Mouse (Mus musculus) hindbrain, embryonic 13.5 days (tissue): Measurements from ENCODE around the gene Scd4. TPM values are rescaled to one million over a fixed set of nuclear protein-coding genes. Genes with fewer than 3 reads are reported as not detected.
"Not testable (repeated sequence)": the region's sequence is repeated elsewhere in the genome, so short reads cannot be mapped to it uniquely, and the experiment has no call there.

Source experiments
- ATAC-seq: fragments of 200-750 bp; cut with Nextera tagmentation; 2 replicates; pipeline ENCODE4 v1.8.0; 2017; ENCODE audit warnings: moderate TSS enrichment; ENCODE audit not compliant: low FRiP score
- H3K27ac ChIP-seq: fragments of 300-500 bp; sonication (generic); 2 replicates; pipeline ENCODE4 v1.5.1; 2015; ENCODE audit warnings: inconsistent platforms, mild to moderate bottlenecking, moderate library complexity
- H3K27me3 ChIP-seq: fragments of 300-500 bp; sonication (generic); 2 replicates; pipeline ENCODE4 v1.6.1; 2015; ENCODE audit warnings: mild to moderate bottlenecking, inconsistent platforms
- H3K36me3 ChIP-seq: fragments of 300-500 bp; sonication (generic); 2 replicates; pipeline ENCODE4 v1.6.1; 2015; ENCODE audit warnings: mild to moderate bottlenecking, inconsistent platforms
- H3K4me1 ChIP-seq: fragments of 300-500 bp; sonication (generic); replicated peaks from 2 replicates; pipeline ENCODE4 v1.6.1; 2015; ENCODE audit warnings: inconsistent platforms
- H3K4me2 ChIP-seq: fragments of 300-500 bp; sonication (generic); 2 replicates; pipeline ENCODE4 v1.6.1; 2015; ENCODE audit warnings: inconsistent platforms, mild to moderate bottlenecking, moderate library complexity
- H3K4me3 ChIP-seq: fragments of 300-500 bp; sonication (generic); 2 replicates; pipeline ENCODE4 v1.5.1; 2015; ENCODE audit warnings: mild to moderate bottlenecking, inconsistent platforms
- H3K9ac ChIP-seq: fragments of 300-500 bp; sonication (generic); 2 replicates; pipeline ENCODE4 v1.6.1; 2015; ENCODE audit warnings: mild to moderate bottlenecking, inconsistent platforms
- H3K9me3 ChIP-seq: fragments of 300-500 bp; sonication (generic); 2 replicates; pipeline ENCODE4 v1.6.1; 2016; ENCODE audit warnings: inconsistent platforms
- WGBS: fragments of 180-500 bp; shearing (Covaris S2); methylation state at CpG from one replicate; pipeline ENCODE4 v1.1.7; 2015; 5-methylcytosine and 5-hydroxymethylcytosine counted together
- polyA plus RNA-seq: library from polyadenylated mRNA; unstranded; fragments of >200 nt; fragmentation: Nextera tagmentation; extraction: Ambion mirVana; gene quantifications from 2 replicates; pipeline ENCODE4 v1.2.1, GENCODE M21; 2015

The Scd4 gene
- polyA plus RNA-seq, 1 experiment from 2014 or later = 0.19 TPM

DNA sequence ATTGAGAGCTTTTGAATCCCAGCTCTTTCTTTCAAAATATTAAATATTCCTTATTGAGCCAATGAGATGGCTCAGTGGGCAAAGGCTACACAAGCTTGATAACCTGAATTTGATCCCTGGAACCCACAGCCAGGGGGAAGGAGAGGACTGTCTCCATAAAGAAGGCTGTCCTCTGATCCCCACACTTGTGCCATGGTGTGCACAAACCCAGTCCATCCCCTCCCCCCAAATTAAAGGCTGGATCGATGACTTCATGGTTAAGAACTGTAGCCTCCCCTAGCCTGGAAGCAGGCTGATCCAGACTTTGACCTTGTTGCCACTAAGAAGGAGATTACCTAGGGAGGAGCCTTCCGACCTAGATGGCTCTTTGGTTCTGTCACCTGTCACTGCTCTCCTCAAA, 11.3 kb upstream of the Scd4 start:
- no peak for ATAC-seq
- 85% methylated on average over 2 of the region's 2 CpGs for WGBS
- no peaks in the 10 kb centered on the region for H3K4me1 ChIP-seq
- H3K27me3 ChIP-seq = no peaks in the 10 kb centered on the region
- no peak overlapping the region for H3K27ac ChIP-seq
- no peak overlapping the region for H3K4me2 ChIP-seq
- H3K36me3 ChIP-seq = no peaks in the 10 kb centered on the region
- no peak overlapping the region for H3K9ac ChIP-seq
- H3K4me3 ChIP-seq = no peak overlapping the region
- H3K9me3 ChIP-seq = no peaks in the 10 kb centered on the region; the same call in 1 of the 2 replicates

DNA sequence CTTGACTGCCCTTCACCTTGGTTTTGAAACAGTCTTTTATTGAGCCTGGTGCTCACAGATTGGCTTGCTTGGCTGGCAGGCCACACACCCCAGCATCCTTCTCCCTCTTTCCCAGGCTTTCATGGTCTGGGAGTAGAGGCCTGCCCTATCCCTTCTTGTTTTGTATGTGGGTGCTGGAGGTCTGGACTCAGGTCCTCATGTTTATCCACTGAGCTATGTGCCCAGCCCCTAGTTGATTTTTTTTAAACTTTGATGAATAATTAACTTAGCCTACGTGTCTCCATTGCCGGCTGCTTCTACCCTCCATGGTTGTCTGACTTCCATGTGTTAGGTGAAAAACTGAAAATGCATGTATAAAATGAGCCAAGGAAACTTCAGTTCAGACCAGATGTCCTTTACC, 3.3 kb upstream of the Scd4 start:
- no peaks in the 10 kb centered on the region for H3K36me3 ChIP-seq
- ATAC-seq = no peak
- WGBS = 91% methylated on average over 2 of the region's 2 CpGs
- no peaks in the 10 kb centered on the region for H3K27me3 ChIP-seq
- no peak overlapping the region for H3K27ac ChIP-seq
- H3K4me1 ChIP-seq = peaks cover 5% of the 10 kb centered on the region; the same call in 1 of the 2 replicates
- no peak overlapping the region for H3K4me3 ChIP-seq
- no peaks in the 10 kb centered on the region; the same call in 1 of the 2 replicates for H3K9me3 ChIP-seq
- H3K4me2 ChIP-seq = no peak overlapping the region
- no peak overlapping the region for H3K9ac ChIP-seq

DNA sequence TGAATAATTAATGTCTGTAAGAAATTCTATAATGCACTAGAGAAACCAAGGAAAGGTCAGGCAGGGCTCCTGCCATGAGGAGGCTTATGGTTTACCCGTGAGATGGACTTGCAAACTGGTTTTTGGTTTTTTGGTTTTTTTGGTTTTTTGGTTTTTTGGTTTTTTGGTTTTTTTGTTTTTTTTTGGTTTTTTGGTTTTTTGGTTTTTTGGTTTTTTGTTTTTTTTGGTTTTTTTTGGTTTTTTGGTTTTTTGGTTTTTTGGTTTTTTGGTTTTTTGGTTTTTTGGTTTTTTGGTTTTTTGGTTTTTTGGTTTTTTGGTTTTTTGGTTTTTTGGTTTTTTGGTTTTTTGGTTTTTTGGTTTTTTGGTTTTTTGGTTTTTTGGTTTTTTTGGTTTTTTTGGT, 1.8 kb upstream of the Scd4 start:
- not testable (repeated sequence) for H3K4me3 ChIP-seq, ATAC-seq, H3K27me3 ChIP-seq, H3K4me2 ChIP-seq, H3K36me3 ChIP-seq, H3K27ac ChIP-seq, H3K9me3 ChIP-seq, H3K9ac ChIP-seq, H3K4me1 ChIP-seq
- WGBS = 87% methylated on average over 1 of the region's 1 CpGs

DNA sequence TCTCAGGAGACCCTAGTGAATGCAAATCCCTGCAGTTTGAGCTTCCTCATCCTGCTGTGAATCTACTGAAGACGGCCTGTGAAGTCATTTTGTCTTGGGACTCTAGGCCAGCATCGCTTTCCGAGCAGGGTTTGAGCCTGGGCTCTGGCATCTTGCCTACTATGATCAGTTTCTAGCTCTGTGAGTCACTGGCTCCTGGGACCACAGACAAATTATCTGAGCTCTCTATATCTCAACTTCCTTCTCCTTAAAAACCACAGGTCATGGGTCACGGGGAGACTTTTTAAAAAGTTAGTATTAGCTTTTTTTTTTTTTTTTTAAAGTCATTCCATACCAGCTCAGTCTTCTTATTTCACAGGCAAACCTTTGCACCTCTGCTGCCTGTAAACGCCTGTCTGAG, 981 bp upstream of the Scd4 start:
- no peaks in the 10 kb centered on the region; the same call in 1 of the 2 replicates for H3K9me3 ChIP-seq
- H3K27ac ChIP-seq = no peak overlapping the region
- H3K4me2 ChIP-seq = no peak overlapping the region
- WGBS = 83% methylated on average over 5 of the region's 5 CpGs
- H3K36me3 ChIP-seq = no peaks in the 10 kb centered on the region
- H3K4me3 ChIP-seq = no peak overlapping the region
- no peaks in the 10 kb centered on the region for H3K27me3 ChIP-seq
- H3K4me1 ChIP-seq = peaks cover 5% of the 10 kb centered on the region; the same call in 1 of the 2 replicates
- ATAC-seq = no peak
- H3K9ac ChIP-seq = no peak overlapping the region

DNA sequence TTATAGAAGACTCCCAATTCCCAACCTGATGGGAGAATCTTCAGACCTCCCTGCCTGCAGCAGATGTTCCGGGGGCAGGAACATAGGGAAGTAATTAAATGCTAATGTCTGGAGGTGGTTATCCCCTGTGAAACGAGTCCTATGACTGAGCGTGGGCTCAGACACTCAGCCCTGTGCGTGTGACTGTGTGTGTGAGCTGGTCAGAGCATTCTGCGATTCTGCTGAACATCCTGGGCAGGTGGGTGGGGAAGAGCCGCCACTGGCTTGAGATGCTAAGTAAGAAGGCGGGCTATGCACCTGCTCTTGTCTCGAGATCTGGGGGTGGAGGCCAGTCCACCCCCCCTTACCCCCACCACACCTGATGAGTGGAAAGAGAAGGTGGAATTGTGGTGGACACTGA, 566 bp upstream of the Scd4 start:
- Histone ChIP-seq H3K27me3 (no peaks in the 10 kb centered on the region), H3K9me3 (no peaks in the 10 kb centered on the region; the same call in 1 of the 2 replicates), H3K4me3 (no peak overlapping the region), H3K4me1 (peaks cover 5% of the 10 kb centered on the region; the same call in 1 of the 2 replicates), H3K9ac (no peak overlapping the region), H3K27ac (no peak overlapping the region), H3K4me2 (no peak overlapping the region), H3K36me3 (no peaks in the 10 kb centered on the region)
- 78% methylated on average over 8 of the region's 8 CpGs for WGBS
- no peak for ATAC-seq

DNA sequence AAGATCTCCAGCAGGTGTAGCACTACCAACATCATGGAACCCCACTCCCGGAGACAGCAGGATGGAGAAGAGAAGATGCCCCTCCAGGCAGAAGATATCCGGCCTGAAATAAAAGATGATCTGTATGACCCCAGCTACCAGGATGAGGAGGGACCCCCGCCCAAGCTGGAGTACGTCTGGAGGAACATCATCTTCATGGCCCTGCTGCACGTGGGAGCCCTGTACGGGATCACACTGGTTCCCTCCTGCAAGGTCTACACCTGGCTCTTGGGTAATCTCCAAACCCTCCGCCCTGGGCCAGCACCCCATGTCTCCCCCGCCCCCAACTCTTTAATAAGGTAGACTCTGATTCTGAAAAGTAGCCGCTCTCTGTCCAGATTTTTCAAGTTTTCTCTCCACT, 1.1 kb downstream of the Scd4 start:
- 92% methylated on average over 9 of the region's 9 CpGs for WGBS
- Histone ChIP-seq H3K27ac (no peak overlapping the region), H3K36me3 (no peaks in the 10 kb centered on the region), H3K4me2 (no peak overlapping the region), H3K9me3 (no peaks in the 10 kb centered on the region), H3K27me3 (no peaks in the 10 kb centered on the region), H3K4me3 (no peak overlapping the region), H3K4me1 (peaks cover 5% of the 10 kb centered on the region; the same call in 1 of the 2 replicates), H3K9ac (no peak overlapping the region)
- no peak for ATAC-seq

DNA sequence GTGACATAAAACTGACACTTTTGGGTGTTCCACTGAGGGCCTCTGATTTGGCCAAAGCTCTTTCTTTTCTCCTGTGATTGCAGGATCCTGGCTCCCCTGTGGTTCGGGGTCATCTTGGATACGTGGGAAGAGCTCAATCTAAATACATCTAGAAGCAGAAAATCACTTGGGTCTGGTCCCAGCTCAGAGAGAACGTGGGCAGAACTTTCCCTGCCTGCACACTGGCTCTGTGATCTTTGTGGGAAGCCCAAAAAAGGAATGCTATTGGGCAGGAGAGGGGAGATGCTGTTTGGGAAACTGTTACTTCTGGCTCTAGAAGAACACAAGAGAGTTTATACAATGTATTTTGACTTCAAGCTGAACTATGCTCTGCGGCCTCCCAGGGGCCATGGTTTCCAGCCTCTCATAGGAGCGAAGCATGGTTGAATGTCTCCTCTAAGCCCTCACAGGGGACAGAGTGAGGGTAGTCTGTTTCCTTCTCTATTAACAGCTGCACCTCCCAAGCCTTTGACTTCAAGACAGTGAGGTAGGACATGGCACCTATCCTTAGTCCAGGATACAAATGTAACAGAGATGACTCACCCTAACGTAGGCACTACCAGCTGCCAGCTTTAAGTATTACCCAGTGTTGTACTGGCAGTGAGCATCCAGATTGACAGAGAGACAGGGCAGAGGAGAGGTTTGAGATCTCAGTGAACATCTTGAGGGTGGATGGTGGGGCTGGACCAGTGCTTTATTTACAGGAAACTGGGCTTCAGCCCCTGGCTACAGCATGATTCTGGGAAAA, 3.2 kb downstream of the Scd4 start:
- H3K4me1 ChIP-seq = peaks cover 5% of the 10 kb centered on the region; the same call in 1 of the 2 replicates
- H3K9ac ChIP-seq = no peak overlapping the region
- H3K9me3 ChIP-seq = no peaks in the 10 kb centered on the region
- ATAC-seq = no peak
- H3K4me3 ChIP-seq = no peak overlapping the region
- H3K27ac ChIP-seq = no peak overlapping the region
- H3K36me3 ChIP-seq = no peaks in the 10 kb centered on the region
- no peak overlapping the region for H3K4me2 ChIP-seq
- no peaks in the 10 kb centered on the region for H3K27me3 ChIP-seq
- WGBS = 79% methylated on average over 6 of the region's 6 CpGs

DNA sequence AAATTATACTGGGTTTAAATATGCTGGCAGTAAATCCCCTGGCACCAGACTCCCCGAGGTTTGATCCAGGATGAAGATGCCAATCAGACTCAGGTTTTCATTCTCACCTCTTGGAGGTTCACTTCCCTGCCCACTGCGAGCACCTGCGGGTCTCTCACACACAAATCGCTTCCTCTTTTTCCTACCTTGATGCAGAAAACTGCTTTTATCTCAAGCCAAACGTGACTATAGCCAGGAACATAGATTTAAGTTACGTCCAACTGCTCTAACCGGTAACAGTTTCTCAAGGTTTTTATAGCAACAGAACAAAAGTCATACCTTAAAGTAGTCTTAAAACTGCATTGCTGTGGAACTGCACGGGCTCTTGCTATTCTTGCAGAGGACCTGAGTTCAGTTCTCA, 16.8 kb downstream of the Scd4 start:
- no peak overlapping the region for H3K4me2 ChIP-seq
- H3K27me3 ChIP-seq = no peaks in the 10 kb centered on the region
- H3K27ac ChIP-seq = no peak overlapping the region
- no peak for ATAC-seq
- H3K36me3 ChIP-seq = no peaks in the 10 kb centered on the region
- no peak overlapping the region for H3K4me3 ChIP-seq
- no peak overlapping the region for H3K9ac ChIP-seq
- no peaks in the 10 kb centered on the region for H3K4me1 ChIP-seq
- H3K9me3 ChIP-seq = no peaks in the 10 kb centered on the region
- WGBS = 93% methylated on average over 8 of the region's 8 CpGs

DNA sequence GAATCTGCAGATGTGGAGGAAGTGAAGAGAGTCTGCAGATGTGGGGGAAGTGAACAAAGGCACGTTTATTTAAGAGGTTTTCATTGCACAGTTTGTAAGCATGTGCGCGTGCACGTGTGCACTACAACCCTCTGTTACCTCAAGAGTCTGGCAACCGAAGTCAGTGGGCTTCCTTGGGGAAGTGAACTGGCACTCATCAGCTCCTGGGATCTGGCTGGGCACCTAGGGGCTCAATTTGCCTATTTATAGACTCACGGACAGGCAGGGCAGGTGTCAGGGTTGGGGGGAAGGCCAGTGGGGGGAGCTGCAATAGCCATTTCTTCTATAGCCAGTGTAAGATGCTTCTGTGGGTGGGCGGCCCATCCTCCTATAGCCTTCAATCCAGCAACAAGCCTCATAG, 18.9 kb downstream of the Scd4 start:
- ATAC-seq = no peak
- H3K9ac ChIP-seq = no peak overlapping the region
- H3K4me3 ChIP-seq = no peak overlapping the region
- WGBS = 79% methylated on average over 7 of the region's 7 CpGs
- H3K27ac ChIP-seq = no peak overlapping the region
- no peaks in the 10 kb centered on the region for H3K36me3 ChIP-seq
- H3K4me2 ChIP-seq = no peak overlapping the region
- no peaks in the 10 kb centered on the region for H3K27me3 ChIP-seq
- no peaks in the 10 kb centered on the region for H3K9me3 ChIP-seq
- no peaks in the 10 kb centered on the region for H3K4me1 ChIP-seq

DNA sequence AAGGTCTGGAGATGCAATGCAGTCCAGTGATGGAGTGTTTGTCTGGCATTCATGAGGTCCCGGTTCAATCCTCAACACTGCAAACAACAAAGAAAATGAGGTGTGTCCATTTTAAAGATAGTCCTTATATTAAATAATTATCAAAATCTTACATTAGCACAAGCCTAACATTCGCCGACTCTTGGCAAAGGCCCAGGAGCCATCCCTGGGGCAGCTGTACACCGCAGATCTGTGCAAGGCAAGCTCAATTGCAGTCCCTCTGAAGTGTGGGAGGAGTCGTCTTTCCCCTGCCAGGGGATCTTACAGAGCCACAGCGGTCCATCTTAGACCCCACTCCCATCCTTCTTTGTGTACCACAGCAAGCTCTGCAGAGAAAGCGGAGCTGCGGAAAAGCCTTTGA, 25.8 kb downstream of the Scd4 start:
- Histone ChIP-seq H3K27me3 (no peaks in the 10 kb centered on the region), H3K36me3 (no peaks in the 10 kb centered on the region)
- 43% methylated on average over 8 of the region's 8 CpGs for WGBS

DNA sequence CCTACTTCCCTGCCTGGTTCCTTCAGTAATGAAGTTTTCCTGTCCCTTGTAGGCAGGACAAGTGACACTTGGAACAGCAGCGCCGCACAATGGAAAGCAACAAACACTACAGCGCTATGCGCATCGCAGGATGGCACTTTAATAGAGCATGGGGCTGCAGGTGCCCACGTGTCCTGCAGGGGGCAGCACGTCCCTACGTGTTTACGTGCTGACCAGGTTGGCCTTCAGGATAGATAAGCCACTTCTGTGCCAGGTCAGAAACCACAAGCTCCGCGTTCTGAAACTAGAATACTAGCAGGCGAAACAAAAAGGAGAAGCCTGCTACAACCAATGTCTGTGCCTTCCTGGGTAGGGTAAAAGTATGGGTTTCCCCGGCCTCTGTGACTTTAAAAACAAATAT, 30.6 kb downstream of the Scd4 start:
- H3K9me3 ChIP-seq = no peaks in the 10 kb centered on the region
- no peak overlapping the region for H3K27ac ChIP-seq
- H3K4me3 ChIP-seq = no peak overlapping the region
- 22% methylated on average over 13 of the region's 13 CpGs for WGBS
- no peak for ATAC-seq
- no peaks in the 10 kb centered on the region for H3K27me3 ChIP-seq
- no peak overlapping the region for H3K4me2 ChIP-seq
- H3K36me3 ChIP-seq = no peaks in the 10 kb centered on the region
- H3K4me1 ChIP-seq = 0 out of 2 replicates have a peak, but pooled peaks cover 4% of the 10 kb centered on the region
- H3K9ac ChIP-seq = no peak overlapping the region

More for the DNA sequence above, 25.8 kb downstream of the Scd4 start:
- no peak overlapping the region for H3K4me3 ChIP-seq
- no peak overlapping the region for H3K27ac ChIP-seq
- ATAC-seq = no peak
- no peaks in the 10 kb centered on the region for H3K9me3 ChIP-seq
- H3K9ac ChIP-seq = no peak overlapping the region
- no peak overlapping the region for H3K4me2 ChIP-seq
- H3K4me1 ChIP-seq = 0 out of 2 replicates have a peak, but pooled peaks cover 4% of the 10 kb centered on the region

DNA sequence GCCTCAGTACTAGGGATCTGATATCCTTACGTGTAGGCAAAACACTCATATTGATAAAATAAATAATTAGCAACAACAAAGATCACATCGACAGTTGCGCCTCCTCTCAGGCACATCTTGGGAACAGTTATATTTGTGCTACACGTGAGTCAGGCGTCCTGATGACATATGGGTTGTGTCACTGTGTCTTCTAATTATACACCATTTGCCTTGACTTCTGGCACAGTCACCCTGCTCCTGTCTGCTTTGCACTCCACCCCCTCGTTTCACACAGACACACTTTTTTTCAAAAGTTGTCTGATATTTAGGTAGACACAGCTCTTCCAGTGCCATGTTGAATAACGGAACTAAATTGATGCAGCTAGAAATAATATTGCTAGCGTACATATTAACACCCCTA, 31.1 kb downstream of the Scd4 start:
- Histone ChIP-seq H3K27ac (no peak overlapping the region), H3K9me3 (no peaks in the 10 kb centered on the region), H3K4me3 (no peak overlapping the region), H3K4me2 (no peak overlapping the region), H3K9ac (no peak overlapping the region), H3K36me3 (no peaks in the 10 kb centered on the region), H3K27me3 (no peaks in the 10 kb centered on the region), H3K4me1 (no peaks in the 10 kb centered on the region)
- no peak for ATAC-seq
- 88% methylated on average over 8 of the region's 8 CpGs for WGBS

DNA sequence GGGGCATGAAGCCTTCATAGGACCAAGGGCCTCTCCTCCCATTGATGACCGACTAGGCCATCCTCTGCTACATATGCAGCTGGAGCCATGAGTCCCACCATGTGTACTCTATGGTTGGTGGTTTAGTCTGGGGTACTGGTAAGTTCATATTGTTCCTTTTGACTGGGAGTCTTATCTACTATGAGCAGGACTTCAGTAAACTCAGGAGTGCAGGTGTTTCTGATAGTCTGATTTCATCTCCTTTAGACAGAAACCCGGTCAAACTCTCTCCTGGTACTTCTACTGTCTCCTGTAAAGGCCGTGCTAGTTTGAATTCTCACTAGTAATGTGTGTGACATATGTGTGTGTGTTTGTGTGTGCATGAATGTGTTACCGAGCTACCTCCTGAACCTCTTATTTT, 32.8 kb downstream of the Scd4 start:
- H3K9ac ChIP-seq = no peak overlapping the region
- H3K36me3 ChIP-seq = no peaks in the 10 kb centered on the region
- H3K4me1 ChIP-seq = no peaks in the 10 kb centered on the region
- WGBS = 98% methylated on average over 4 of the region's 4 CpGs
- H3K4me3 ChIP-seq = no peak overlapping the region
- no peak overlapping the region for H3K4me2 ChIP-seq
- no peaks in the 10 kb centered on the region for H3K27me3 ChIP-seq
- no peak overlapping the region for H3K27ac ChIP-seq
- H3K9me3 ChIP-seq = no peaks in the 10 kb centered on the region
- ATAC-seq = no peak
